Mouse (Mus musculus): ENCODE results near the gene Lcn9. TPM values are rescaled to one million over a fixed set of nuclear protein-coding genes. Genes with fewer than 3 reads are reported as not detected.
A peak's percentile ranks its signal among the peaks of the same experiment; 100 is the strongest.

The Lcn9 gene
- total and polyA plus RNA-seq, 2 experiments from 2014 or later, result not detected

DNA sequence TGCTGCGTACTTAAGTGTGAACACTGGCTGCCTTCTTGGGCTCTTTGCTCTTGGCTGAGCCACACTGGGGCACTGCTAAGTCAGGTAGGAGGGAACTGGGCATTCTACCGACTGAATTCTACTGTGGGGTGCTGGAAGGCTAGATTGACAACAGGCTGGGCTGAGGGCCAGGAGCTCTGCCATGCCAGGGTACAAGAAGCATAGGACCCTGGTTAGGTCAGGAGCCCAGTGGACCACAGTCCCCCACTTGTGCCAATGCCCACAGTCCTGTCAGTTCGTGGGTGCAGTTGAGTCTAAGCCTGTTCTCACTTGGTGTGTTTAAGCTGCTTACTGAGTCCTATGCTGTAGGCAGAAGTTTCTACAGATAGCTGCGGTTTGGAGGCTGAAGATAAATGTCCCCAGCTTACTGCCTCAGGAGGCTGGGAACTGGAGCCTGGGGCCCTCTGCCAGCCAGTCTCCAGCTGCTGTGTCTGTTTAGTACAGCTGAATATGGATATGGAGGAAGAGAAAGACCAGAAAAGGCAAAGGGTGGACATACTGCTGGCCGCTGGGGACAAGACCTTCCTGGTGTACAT is 39.8 kb downstream of the Lcn9 start:
- Histone ChIP-seq H3K4me1 (ENCODE audit: insufficient read depth, low read length) (peaks cover 14% of the 10 kb centered on the region), H3K4me3 (ENCODE audit: low read length) (no peak overlapping the region), H3K27me3 (ENCODE audit: insufficient read depth, low read length) (no peaks in the 10 kb centered on the region), H3K9me3 (ENCODE audit: low read length) (no peaks in the 10 kb centered on the region), H3K36me3 (ENCODE audit: insufficient read depth, low read length) (no peaks in the 10 kb centered on the region), H3K4me2 (ENCODE audit: low read depth, low read length) (peak overlapping the region; percentile 98), H3K9ac (replicated peaks; ENCODE audit: low read length) (no peak overlapping the region), H3K27ac (peak overlapping the region; percentile 64)
- TF ChIP-seq CTCF (IDR thresholded peaks at IDR 0.05; ENCODE audit: low read depth), result no peak
- WGBS, result 48% methylated on average over 5 of the region's 5 CpGs
- ATAC-seq (0 out of 2 replicates have a peak, but pooled peaks have one; percentile 2), DNase-seq (ENCODE audit: low spot score) (peak; percentile 57)

DNA sequence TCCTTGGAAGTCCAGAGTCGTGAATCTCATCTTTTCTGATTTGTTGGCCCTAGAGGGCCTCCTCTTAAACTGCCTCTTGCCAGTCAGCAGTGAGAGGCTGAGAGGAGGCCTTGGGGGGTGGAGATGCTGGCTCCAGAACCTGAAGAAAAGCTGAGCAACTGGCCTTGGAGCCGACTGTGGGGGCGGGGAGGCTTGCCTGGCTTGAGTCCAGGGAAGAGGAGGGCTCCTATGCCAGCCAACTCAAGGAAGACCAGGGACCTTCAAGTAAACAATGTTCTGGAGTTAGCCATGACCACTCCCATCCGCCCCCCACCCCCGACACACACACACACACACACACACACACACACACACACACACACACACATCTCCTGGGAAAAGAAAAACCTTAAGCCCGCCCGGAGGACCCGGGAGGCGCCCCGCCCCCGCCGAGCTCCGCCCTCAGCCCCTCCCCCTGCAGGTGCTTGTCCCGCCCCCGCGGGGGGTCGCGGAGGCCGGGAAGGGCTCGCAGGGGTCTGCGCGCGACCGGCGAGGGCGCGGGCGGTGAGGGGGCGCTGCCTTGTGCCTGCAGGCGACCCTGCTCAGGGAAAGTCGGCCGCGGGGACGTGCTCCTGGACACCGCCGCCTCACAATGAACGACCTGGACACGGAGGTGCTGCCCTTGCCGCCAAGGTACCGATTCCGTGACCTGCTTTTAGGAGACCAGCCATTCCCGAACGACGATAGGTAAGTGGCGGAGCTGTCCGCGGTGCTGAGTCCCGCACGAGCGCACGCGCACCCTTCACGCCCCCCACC is 40.6 kb downstream of the Lcn9 start, which contains the start of gene Kcnt1:
Kcnt1 (plus strand) TSS at position 398 of the 795 bp plus-strand sequence.
- Histone ChIP-seq H3K9me3 (ENCODE audit: low read length) (no peaks in the 10 kb centered on the region), H3K4me2 (ENCODE audit: low read depth, low read length) (peak within 1 kb of the TSS; percentile 98), H3K4me3 (ENCODE audit: low read length) (peak within 1 kb of the TSS; percentile 59), H3K27me3 (ENCODE audit: insufficient read depth, low read length) (no peaks in the 10 kb centered on the region), H3K9ac (replicated peaks; ENCODE audit: low read length) (peak within 1 kb of the TSS; percentile 56), H3K4me1 (ENCODE audit: insufficient read depth, low read length) (peaks cover 14% of the 10 kb centered on the region), H3K36me3 (ENCODE audit: insufficient read depth, low read length) (no peaks in the 10 kb centered on the region), H3K27ac (peak within 1 kb of the TSS; percentile 64)
- 1% methylated on average over 27 of the region's 53 CpGs for WGBS
- TF ChIP-seq CTCF (IDR thresholded peaks at IDR 0.05; ENCODE audit: low read depth), result no peak
- peak; percentile 72 for DNase-seq (ENCODE audit: low spot score)
- peak; percentile 41; the same call in 1 of the 2 replicates for ATAC-seq

DNA sequence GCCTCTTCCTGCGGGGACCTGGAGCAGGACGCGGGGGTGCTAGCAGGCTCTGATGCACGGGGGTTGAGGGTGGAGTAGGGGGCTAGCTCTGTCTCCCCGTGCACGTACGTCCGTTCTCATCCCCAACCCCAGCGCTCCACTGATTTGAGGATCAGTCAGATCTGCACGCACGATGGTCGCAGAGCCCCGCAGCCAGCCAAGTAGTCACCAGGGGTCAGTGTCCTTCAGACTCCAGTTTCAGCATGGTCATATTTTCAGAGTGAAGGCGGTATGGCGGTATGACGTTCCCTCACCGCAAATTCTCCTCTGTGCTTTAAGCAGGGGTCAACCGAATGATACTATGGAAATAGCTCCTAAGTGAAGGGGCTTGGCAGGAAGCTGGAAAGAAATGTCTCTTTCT is 41.3 kb downstream of the Lcn9 start:
- Histone ChIP-seq H3K4me2 (ENCODE audit: low read depth, low read length) (peak overlapping the region; percentile 98), H3K4me1 (ENCODE audit: insufficient read depth, low read length) (peaks cover 14% of the 10 kb centered on the region), H3K36me3 (ENCODE audit: insufficient read depth, low read length) (no peaks in the 10 kb centered on the region), H3K9ac (replicated peaks; ENCODE audit: low read length) (peak overlapping the region; percentile 56), H3K27me3 (ENCODE audit: insufficient read depth, low read length) (no peaks in the 10 kb centered on the region), H3K27ac (peak overlapping the region; percentile 54; the same call in 1 of the 2 replicates), H3K4me3 (ENCODE audit: low read length) (peak overlapping the region; percentile 59), H3K9me3 (ENCODE audit: low read length) (no peaks in the 10 kb centered on the region)
- WGBS, result 4% methylated on average over 18 of the region's 18 CpGs
- peak; percentile 32; the same call in 1 of the 2 replicates for TF ChIP-seq CTCF (IDR thresholded peaks at IDR 0.05; ENCODE audit: low read depth)
- DNase-seq (ENCODE audit: low spot score) (peak; percentile 31), ATAC-seq (no peak)

DNA sequence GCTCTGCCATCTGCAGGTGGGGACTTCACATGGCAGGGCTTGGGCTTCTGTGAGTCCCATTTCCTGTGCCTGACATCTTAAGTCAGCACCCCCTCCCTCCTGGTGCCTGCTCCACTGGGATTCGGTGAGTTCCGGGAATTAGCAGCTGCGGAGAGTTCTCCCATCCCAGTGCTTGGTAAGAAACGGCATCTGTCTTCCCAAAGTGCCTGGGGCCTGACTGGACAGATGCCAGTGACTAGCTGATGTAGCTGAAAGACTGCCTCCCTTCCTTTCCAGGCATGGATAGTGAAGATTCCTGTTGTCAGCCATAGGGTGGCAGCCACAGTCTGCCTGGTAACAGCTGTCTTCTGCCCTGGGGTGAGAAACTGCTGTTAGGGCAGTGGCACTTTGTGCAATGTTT is 42.5 kb downstream of the Lcn9 start:
- DNase-seq (ENCODE audit: low spot score) (peak; percentile 82), ATAC-seq (peak; percentile 57)
- Histone ChIP-seq H3K4me2 (ENCODE audit: low read depth, low read length) (peak overlapping the region; percentile 98; the same call in 1 of the 2 replicates), H3K4me1 (ENCODE audit: insufficient read depth, low read length) (peaks cover 14% of the 10 kb centered on the region), H3K27ac (peak overlapping the region; percentile 36; the same call in 1 of the 2 replicates), H3K4me3 (ENCODE audit: low read length) (no peak overlapping the region; the same call in 1 of the 2 replicates), H3K9ac (replicated peaks; ENCODE audit: low read length) (no peak overlapping the region), H3K9me3 (ENCODE audit: low read length) (no peaks in the 10 kb centered on the region), H3K36me3 (ENCODE audit: insufficient read depth, low read length) (no peaks in the 10 kb centered on the region), H3K27me3 (ENCODE audit: insufficient read depth, low read length) (no peaks in the 10 kb centered on the region)
- WGBS, result 0% methylated on average over 4 of the region's 4 CpGs
- TF ChIP-seq CTCF (IDR thresholded peaks at IDR 0.05; ENCODE audit: low read depth), result peak; percentile 51; the same call in 1 of the 2 replicates

DNA sequence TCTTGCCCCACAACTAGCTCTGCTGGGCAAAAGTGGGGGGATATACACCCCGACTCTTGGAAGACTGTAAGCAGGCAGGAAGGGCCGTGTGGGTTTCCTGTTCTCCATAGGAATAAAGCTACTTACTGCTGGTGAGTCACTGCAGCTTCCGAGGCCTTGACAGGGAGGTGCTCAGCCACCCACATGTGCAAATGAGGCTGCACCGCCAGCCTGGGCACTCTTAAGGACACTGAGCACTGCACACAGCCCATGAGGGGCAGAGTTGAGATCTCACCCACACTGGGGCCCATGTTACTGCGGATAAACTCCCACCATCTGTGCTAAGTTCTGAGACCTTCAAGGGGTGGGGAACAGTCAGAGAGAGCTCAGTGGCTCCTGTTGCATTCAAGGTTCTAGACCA is 43.7 kb downstream of the Lcn9 start:
- Histone ChIP-seq H3K4me2 (ENCODE audit: low read depth, low read length) (no peak overlapping the region), H3K36me3 (ENCODE audit: insufficient read depth, low read length) (no peaks in the 10 kb centered on the region), H3K27me3 (ENCODE audit: insufficient read depth, low read length) (no peaks in the 10 kb centered on the region), H3K4me1 (ENCODE audit: insufficient read depth, low read length) (peaks cover 14% of the 10 kb centered on the region), H3K27ac (no peak overlapping the region), H3K9ac (replicated peaks; ENCODE audit: low read length) (no peak overlapping the region), H3K9me3 (ENCODE audit: low read length) (no peaks in the 10 kb centered on the region), H3K4me3 (ENCODE audit: low read length) (no peak overlapping the region)
- DNase-seq (ENCODE audit: low spot score) (no peak), ATAC-seq (no peak)
- WGBS, result 68% methylated on average over 5 of the region's 5 CpGs
- TF ChIP-seq CTCF (IDR thresholded peaks at IDR 0.05; ENCODE audit: low read depth), result no peak

Other genes starting within 250 kb of the Lcn9 start
- 1.2 and 2.5 TPM in 2 replicates for gene Mamdc4, start 248.3 kb upstream of the Lcn9 start, total RNA-seq (2014; rRNA removed)
- 1.2 and 2.0 TPM in 2 replicates for gene Mamdc4, start 248.3 kb upstream of the Lcn9 start, polyA plus RNA-seq (2015; fragmentation: Nextera tagmentation; extraction: Ambion mirVana)
- gene Phpt1, start 247.9 kb upstream of the Lcn9 start, total RNA-seq (2014; rRNA removed), result 35.4 and 48.2 TPM in 2 replicates
- 232 and 242 TPM in 2 replicates for gene Phpt1, start 247.9 kb upstream of the Lcn9 start, polyA plus RNA-seq (2015; fragmentation: Nextera tagmentation; extraction: Ambion mirVana)
- gene Ajm1, start 241.4 kb upstream of the Lcn9 start, total RNA-seq (2014; rRNA removed), result 22.4 and 29.1 TPM in 2 replicates
- gene Ajm1, start 241.4 kb upstream of the Lcn9 start, polyA plus RNA-seq (2015; fragmentation: Nextera tagmentation; extraction: Ambion mirVana), result 18.8 and 19.8 TPM in 2 replicates
- 71.8 and 74.9 TPM in 2 replicates for gene Rabl6, start 214.6 kb upstream of the Lcn9 start, total RNA-seq (2014; rRNA removed)
- gene Rabl6, start 214.6 kb upstream of the Lcn9 start, polyA plus RNA-seq (2015; fragmentation: Nextera tagmentation; extraction: Ambion mirVana), result 53.0 and 62.4 TPM in 2 replicates
- gene Ccdc183, start 205.5 kb upstream of the Lcn9 start, total RNA-seq (2014; rRNA removed), result not detected in 2 replicates
- gene Ccdc183, start 205.5 kb upstream of the Lcn9 start, polyA plus RNA-seq (2015; fragmentation: Nextera tagmentation; extraction: Ambion mirVana), result 0.35 and 0.48 TPM in 2 replicates
- 48.0 and 59.8 TPM in 2 replicates for gene Tmem141, start 201.1 kb upstream of the Lcn9 start, total RNA-seq (2014; rRNA removed)
- gene Tmem141, start 201.1 kb upstream of the Lcn9 start, polyA plus RNA-seq (2015; fragmentation: Nextera tagmentation; extraction: Ambion mirVana), result 52.0 and 56.9 TPM in 2 replicates
- gene Fcna, start 195.1 kb upstream of the Lcn9 start, total RNA-seq (2014; rRNA removed), result 2.2 and 2.7 TPM in 2 replicates
- 3.7 and 4.3 TPM in 2 replicates for gene Fcna, start 195.1 kb upstream of the Lcn9 start, polyA plus RNA-seq (2015; fragmentation: Nextera tagmentation; extraction: Ambion mirVana)
- gene Lcn8, start 170.0 kb upstream of the Lcn9 start, total RNA-seq (2014; rRNA removed), result not detected in 2 replicates
- gene Lcn8, start 170.0 kb upstream of the Lcn9 start, polyA plus RNA-seq (2015; fragmentation: Nextera tagmentation; extraction: Ambion mirVana), result not detected in 2 replicates
- not detected in 2 replicates for gene Lcn5, start 165.2 kb upstream of the Lcn9 start, total RNA-seq (2014; rRNA removed)
- gene Lcn5, start 165.2 kb upstream of the Lcn9 start, polyA plus RNA-seq (2015; fragmentation: Nextera tagmentation; extraction: Ambion mirVana), result not detected in 2 replicates
- gene Lcn6, start 146.4 kb upstream of the Lcn9 start, total RNA-seq (2014; rRNA removed), result not detected in 2 replicates
- not detected in 2 replicates for gene Lcn6, start 146.4 kb upstream of the Lcn9 start, polyA plus RNA-seq (2015; fragmentation: Nextera tagmentation; extraction: Ambion mirVana)
- not detected in 2 replicates for gene Lcn10, start 140.4 kb upstream of the Lcn9 start, total RNA-seq (2014; rRNA removed)
- gene Lcn10, start 140.4 kb upstream of the Lcn9 start, polyA plus RNA-seq (2015; fragmentation: Nextera tagmentation; extraction: Ambion mirVana), result not detected in 2 replicates
- gene Obp2a, start 123.1 kb upstream of the Lcn9 start, total RNA-seq (2014; rRNA removed), result not detected in 2 replicates
- not detected in 2 replicates for gene Obp2a, start 123.1 kb upstream of the Lcn9 start, polyA plus RNA-seq (2015; fragmentation: Nextera tagmentation; extraction: Ambion mirVana)
- gene Bmyc, start 116.4 kb upstream of the Lcn9 start, total RNA-seq (2014; rRNA removed), result 90.3 and 92.6 TPM in 2 replicates
- gene Bmyc, start 116.4 kb upstream of the Lcn9 start, polyA plus RNA-seq (2015; fragmentation: Nextera tagmentation; extraction: Ambion mirVana), result 206 and 219 TPM in 2 replicates
- gene Obp2b, start 86.1 kb upstream of the Lcn9 start, total RNA-seq (2014; rRNA removed), result not detected in 2 replicates
- gene Obp2b, start 86.1 kb upstream of the Lcn9 start, polyA plus RNA-seq (2015; fragmentation: Nextera tagmentation; extraction: Ambion mirVana), result not detected in 2 replicates
- gene Lcn3, start 57.6 kb upstream of the Lcn9 start, total RNA-seq (2014; rRNA removed), result not detected in 2 replicates
- gene Lcn3, start 57.6 kb upstream of the Lcn9 start, polyA plus RNA-seq (2015; fragmentation: Nextera tagmentation; extraction: Ambion mirVana), result not detected in 2 replicates
- not detected in 2 replicates for gene Lcn11, start 46.1 kb upstream of the Lcn9 start, total RNA-seq (2014; rRNA removed)
- gene Lcn11, start 46.1 kb upstream of the Lcn9 start, polyA plus RNA-seq (2015; fragmentation: Nextera tagmentation; extraction: Ambion mirVana), result not detected in 2 replicates
- not detected in 2 replicates for gene Gm13539, start 40.9 kb upstream of the Lcn9 start, total RNA-seq (2014; rRNA removed)
- not detected in 2 replicates for gene Gm13539, start 40.9 kb upstream of the Lcn9 start, polyA plus RNA-seq (2015; fragmentation: Nextera tagmentation; extraction: Ambion mirVana)
- not detected in 2 replicates for gene Glt6d1, start 7.3 kb upstream of the Lcn9 start, total RNA-seq (2014; rRNA removed)
- not detected in 2 replicates for gene Glt6d1, start 7.3 kb upstream of the Lcn9 start, polyA plus RNA-seq (2015; fragmentation: Nextera tagmentation; extraction: Ambion mirVana)
- not detected in 2 replicates for gene Sohlh1, start 24.1 kb downstream of the Lcn9 start, total RNA-seq (2014; rRNA removed)
- gene Sohlh1, start 24.1 kb downstream of the Lcn9 start, polyA plus RNA-seq (2015; fragmentation: Nextera tagmentation; extraction: Ambion mirVana), result not detected in 2 replicates
- gene Kcnt1, start 40.6 kb downstream of the Lcn9 start, total RNA-seq (2014; rRNA removed), result 52.7 and 52.8 TPM in 2 replicates
- 21.9 and 23.2 TPM in 2 replicates for gene Kcnt1, start 40.6 kb downstream of the Lcn9 start, polyA plus RNA-seq (2015; fragmentation: Nextera tagmentation; extraction: Ambion mirVana)
- gene Camsap1, start 160.1 kb downstream of the Lcn9 start, total RNA-seq (2014; rRNA removed), result 98.7 and 106 TPM in 2 replicates
- 44.1 and 56.8 TPM in 2 replicates for gene Camsap1, start 160.1 kb downstream of the Lcn9 start, polyA plus RNA-seq (2015; fragmentation: Nextera tagmentation; extraction: Ambion mirVana)
- gene Ubac1, start 198.6 kb downstream of the Lcn9 start, total RNA-seq (2014; rRNA removed), result 93.6 and 131 TPM in 2 replicates
- gene Ubac1, start 198.6 kb downstream of the Lcn9 start, polyA plus RNA-seq (2015; fragmentation: Nextera tagmentation; extraction: Ambion mirVana), result 148 and 150 TPM in 2 replicates

Data from hindbrain, postnatal 0 days (tissue).